Mouse (Mus musculus) forebrain, embryonic 15.5 days (tissue): Measurements from ENCODE around the gene Tapbp. TPM values are rescaled to one million over a fixed set of nuclear protein-coding genes. Genes with fewer than 3 reads are reported as not detected.
A peak's percentile ranks its signal among the peaks of the same experiment; 100 is the strongest.

Experiments
- ATAC-seq: fragments of 200-750 bp; cut with Nextera tagmentation; replicated peaks from 2 replicates; pipeline ENCODE4 v1.8.0; 2017; ENCODE audit warnings: mild to moderate bottlenecking, moderate TSS enrichment, moderate library complexity
- H3K27ac ChIP-seq: fragments of 300-500 bp; sonication (generic); replicated peaks from 2 replicates; pipeline ENCODE4 v1.5.1; 2015; ENCODE audit warnings: mild to moderate bottlenecking, inconsistent platforms
- H3K27me3 ChIP-seq: fragments of 300-500 bp; sonication (generic); 2 replicates; pipeline ENCODE4 v1.6.1; 2015; ENCODE audit warnings: inconsistent platforms
- H3K36me3 ChIP-seq: fragments of 300-500 bp; sonication (generic); 2 replicates; pipeline ENCODE4 v1.6.1; 2015; ENCODE audit warnings: mild to moderate bottlenecking, inconsistent platforms
- H3K4me1 ChIP-seq: fragments of 300-500 bp; sonication (generic); 2 replicates; pipeline ENCODE4 v1.6.1; 2015; ENCODE audit warnings: inconsistent platforms
- H3K4me2 ChIP-seq: fragments of 300-500 bp; sonication (generic); replicated peaks from 2 replicates; pipeline ENCODE4 v1.6.1; 2015; ENCODE audit warnings: mild to moderate bottlenecking, inconsistent platforms
- H3K4me3 ChIP-seq: fragments of 300-500 bp; sonication (generic); 2 replicates; pipeline ENCODE4 v1.5.1; 2015; ENCODE audit warnings: mild to moderate bottlenecking, inconsistent platforms
- H3K9ac ChIP-seq: fragments of 300-500 bp; sonication (generic); replicated peaks from 2 replicates; pipeline ENCODE4 v1.6.1; 2015; ENCODE audit warnings: mild to moderate bottlenecking, inconsistent platforms
- H3K9me3 ChIP-seq: fragments of 300-500 bp; sonication (generic); 2 replicates; pipeline ENCODE4 v1.6.1; 2016; ENCODE audit warnings: inconsistent platforms
- WGBS: fragments of 180-500 bp; shearing (Covaris S2); methylation state at CpG from one replicate; pipeline ENCODE4 v1.1.7; 2015; ENCODE audit warnings: mixed read lengths; 5-methylcytosine and 5-hydroxymethylcytosine counted together
- polyA plus RNA-seq: library from polyadenylated mRNA; unstranded; fragments of >200 nt; fragmentation: Nextera tagmentation; extraction: Ambion mirVana; gene quantifications from 2 replicates; pipeline ENCODE4 v1.2.1, GENCODE M21; 2015

Tapbp gene
- polyA plus RNA-seq, 1 experiment from 2014 or later, result 18.2 TPM

DNA sequence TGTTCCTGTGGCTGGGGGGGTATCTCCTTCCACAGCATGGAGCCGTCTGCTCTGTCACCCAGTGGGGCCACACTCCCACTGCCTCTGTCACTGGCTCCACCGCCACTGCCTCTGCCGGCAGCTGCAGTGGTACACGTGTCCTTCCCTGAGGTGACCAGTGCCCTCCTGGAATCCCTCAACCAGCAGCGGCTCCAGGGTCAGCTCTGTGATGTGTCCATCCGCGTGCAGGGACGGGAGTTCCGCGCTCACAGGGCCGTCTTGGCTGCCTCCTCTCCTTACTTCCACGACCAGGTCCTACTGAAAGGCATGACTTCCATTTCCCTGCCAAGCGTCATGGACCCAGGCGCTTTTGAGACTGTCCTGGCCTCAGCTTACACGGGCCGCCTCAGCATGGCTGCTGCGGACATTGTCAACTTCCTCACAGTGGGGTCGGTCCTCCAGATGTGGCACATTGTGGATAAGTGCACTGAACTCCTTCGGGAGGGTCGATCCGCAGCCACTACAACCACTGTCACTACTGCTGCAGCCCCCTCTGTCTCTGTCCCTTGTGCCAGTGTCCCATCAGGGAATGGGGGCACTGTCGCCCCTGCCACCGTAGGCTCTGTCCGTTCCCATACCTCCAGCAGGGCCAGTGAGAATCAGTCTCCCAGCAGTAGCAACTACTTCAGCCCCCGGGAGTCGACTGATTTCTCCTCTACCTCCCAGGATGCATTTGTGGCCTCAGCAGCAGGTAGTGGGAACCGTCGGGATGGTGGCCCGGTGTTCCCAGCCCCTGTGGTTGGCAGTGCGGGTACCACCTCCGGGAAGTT is 1.4 kb downstream of the Tapbp start:
- 74% methylated on average over 31 of the region's 31 CpGs for WGBS
- Histone ChIP-seq H3K4me3 (peak overlapping the region; percentile 59), H3K27ac (no peak overlapping the region), H3K9ac (peak overlapping the region; percentile 51), H3K4me2 (peak overlapping the region; percentile 73), H3K4me1 (peaks cover 47% of the 10 kb centered on the region), H3K9me3 (no peaks in the 10 kb centered on the region), H3K27me3 (no peaks in the 10 kb centered on the region), H3K36me3 (peaks cover 28% of the 10 kb centered on the region)
- no peak for ATAC-seq

- WGBS, result 86% methylated on average over 18 of the region's 18 CpGs
- no peak for ATAC-seq
These were observed 2.1 kb downstream of the Tapbp start for GRCm38 (mm10) chr17:33917656-33918292.

DNA sequence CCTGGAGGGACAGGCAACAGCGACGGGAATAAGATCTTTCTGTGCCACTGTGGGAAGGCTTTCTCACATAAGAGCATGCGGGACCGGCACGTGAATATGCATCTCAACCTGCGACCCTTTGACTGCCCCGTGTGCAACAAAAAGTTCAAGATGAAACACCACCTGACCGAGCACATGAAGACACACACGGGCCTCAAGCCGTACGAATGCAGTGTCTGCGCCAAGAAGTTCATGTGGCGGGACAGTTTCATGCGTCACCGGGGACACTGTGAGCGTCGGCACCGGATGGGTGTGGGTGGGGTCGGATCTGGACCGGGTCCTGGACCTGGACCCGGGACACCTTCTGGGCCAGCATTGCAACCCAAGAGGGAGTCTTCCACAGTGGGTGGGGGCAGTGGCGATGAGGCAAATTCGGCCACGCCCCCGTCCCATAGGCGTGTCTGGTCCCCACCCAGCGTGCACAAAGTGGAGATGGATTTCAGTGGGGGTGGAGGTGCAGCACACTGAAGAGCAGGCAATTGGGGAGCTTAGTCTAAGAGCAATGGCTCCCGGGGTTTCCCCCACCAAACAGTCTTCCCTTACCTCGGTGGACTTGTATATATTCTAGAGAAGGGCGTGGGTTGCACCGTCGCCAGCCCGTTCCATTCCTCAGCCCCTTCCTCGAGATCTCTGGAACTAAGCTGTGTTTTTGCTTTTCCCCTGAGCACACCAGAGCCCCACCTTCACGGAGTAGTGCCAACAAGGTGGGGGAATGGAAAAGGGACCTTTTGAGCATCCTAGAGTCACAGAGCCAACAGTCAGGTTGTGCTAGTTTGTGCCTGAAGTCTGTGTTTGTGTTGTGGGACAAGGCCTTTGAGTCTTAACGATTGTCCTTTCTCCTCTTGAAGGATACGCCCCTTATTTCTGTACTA is 2.8 kb downstream of the Tapbp start:
- Histone ChIP-seq H3K4me1 (peaks cover 44% of the 10 kb centered on the region), H3K27me3 (no peaks in the 10 kb centered on the region), H3K9ac (peak overlapping the region; percentile 53; the same call in 1 of the 2 replicates), H3K4me2 (peak overlapping the region; percentile 89; the same call in 1 of the 2 replicates), H3K9me3 (no peaks in the 10 kb centered on the region), H3K27ac (no peak overlapping the region), H3K36me3 (peaks cover 16% of the 10 kb centered on the region), H3K4me3 (peak overlapping the region; percentile 46)
- 60% methylated on average over 37 of the region's 37 CpGs for WGBS
- no peak for ATAC-seq

More at GRCm38 (mm10) chr17:33917656-33918292, 2.1 kb downstream of the Tapbp start:
- Histone ChIP-seq H3K9ac (no peak overlapping the region), H3K4me2 (no peak overlapping the region), H3K4me1 (peaks cover 44% of the 10 kb centered on the region), H3K27ac (no peak overlapping the region), H3K36me3 (peaks cover 22% of the 10 kb centered on the region), H3K27me3 (no peaks in the 10 kb centered on the region), H3K4me3 (0 out of 2 replicates have a peak overlapping the region, but pooled peaks have one; percentile 1), H3K9me3 (no peaks in the 10 kb centered on the region)

DNA sequence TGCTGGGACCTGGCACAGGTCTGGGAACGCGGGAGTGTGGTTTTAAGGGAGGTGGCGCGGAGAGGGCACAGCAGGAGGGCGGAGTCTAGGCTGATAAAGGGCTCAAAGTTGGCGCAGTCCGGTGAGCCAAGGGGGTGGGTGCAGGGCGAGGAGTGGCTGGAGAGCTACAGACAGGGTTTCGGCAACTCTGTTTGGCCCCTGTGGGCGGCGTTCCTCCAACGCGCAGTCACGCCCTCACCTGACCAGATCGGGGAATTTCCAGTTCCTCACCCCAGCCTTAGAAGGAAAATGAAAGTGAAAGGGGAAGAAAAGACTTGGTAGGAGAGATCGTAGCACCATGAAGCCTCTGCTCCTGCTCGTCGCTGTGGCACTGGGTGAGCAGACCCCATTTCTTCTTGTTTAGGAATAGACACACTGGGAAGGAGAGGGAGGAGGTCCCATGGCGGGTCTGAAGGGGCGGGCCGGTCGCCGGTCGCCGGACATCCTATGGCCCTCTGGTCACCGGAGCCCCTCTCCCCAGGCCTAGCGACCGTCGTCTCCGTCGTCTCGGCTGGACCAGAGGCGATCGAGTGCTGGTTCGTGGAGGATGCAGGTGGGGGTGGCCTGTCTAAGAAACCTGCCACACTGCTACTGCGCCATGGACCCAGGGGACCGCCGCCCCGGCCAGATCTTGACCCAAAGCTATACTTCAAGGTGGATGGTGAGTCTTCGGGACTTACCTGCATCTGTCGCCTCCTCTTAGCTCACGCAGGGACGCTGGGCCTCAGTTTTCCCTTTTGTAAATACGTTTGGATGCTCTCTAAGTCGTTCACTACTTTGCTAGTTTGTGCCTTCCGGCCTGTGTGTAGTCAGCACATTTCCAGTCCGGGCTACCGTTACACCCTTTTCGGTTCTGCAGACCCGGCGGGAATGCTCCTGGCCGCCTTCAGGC is 3.9 kb downstream of the Tapbp start:
- Histone ChIP-seq H3K9ac (peak overlapping the region; percentile 53), H3K27ac (peak overlapping the region; percentile 28), H3K4me1 (peaks cover 44% of the 10 kb centered on the region), H3K4me3 (peak overlapping the region; percentile 46), H3K9me3 (no peaks in the 10 kb centered on the region), H3K4me2 (peak overlapping the region; percentile 89), H3K36me3 (0 out of 2 replicates have a peak, but pooled peaks cover 6% of the 10 kb centered on the region), H3K27me3 (no peaks in the 10 kb centered on the region)
- under 1% methylated on average over 52 of the region's 52 CpGs for WGBS
- ATAC-seq, result no peak

- peak overlapping the region; percentile 89 for H3K4me2 ChIP-seq
- no peak overlapping the region; the same call in 1 of the 2 replicates for H3K27ac ChIP-seq
- WGBS, result under 1% methylated on average over 36 of the region's 36 CpGs
- no peaks in the 10 kb centered on the region for H3K27me3 ChIP-seq
- peak overlapping the region; percentile 46 for H3K4me3 ChIP-seq
- H3K4me1 ChIP-seq, result peaks cover 35% of the 10 kb centered on the region
- H3K9me3 ChIP-seq, result no peaks in the 10 kb centered on the region
- no peaks in the 10 kb centered on the region for H3K36me3 ChIP-seq
- peak overlapping the region; percentile 53 for H3K9ac ChIP-seq
- no peak for ATAC-seq
These were observed 4.8 kb downstream of the Tapbp start for GRCm38 (mm10) chr17:33920282-33921097.

- no peaks in the 10 kb centered on the region for H3K36me3 ChIP-seq
- H3K9ac ChIP-seq, result no peak overlapping the region
- 93% methylated on average over 7 of the region's 7 CpGs for WGBS
- H3K27me3 ChIP-seq, result no peaks in the 10 kb centered on the region
- H3K4me2 ChIP-seq, result 0 out of 2 replicates have a peak overlapping the region, but pooled peaks have one; percentile 89
- H3K4me3 ChIP-seq, result no peak overlapping the region
- no peak overlapping the region for H3K27ac ChIP-seq
- peaks cover 32% of the 10 kb centered on the region for H3K4me1 ChIP-seq
- no peaks in the 10 kb centered on the region for H3K9me3 ChIP-seq
- no peak for ATAC-seq
These were observed 5.7 kb downstream of the Tapbp start for GRCm38 (mm10) chr17:33921361-33921760.

- ATAC-seq, result no peak
- Histone ChIP-seq H3K9me3 (no peaks in the 10 kb centered on the region), H3K4me1 (peaks cover 21% of the 10 kb centered on the region), H3K4me2 (no peak overlapping the region), H3K4me3 (no peak overlapping the region), H3K9ac (no peak overlapping the region), H3K27ac (no peak overlapping the region), H3K36me3 (no peaks in the 10 kb centered on the region), H3K27me3 (no peaks in the 10 kb centered on the region)
- WGBS, result 88% methylated on average over 10 of the region's 10 CpGs
These were observed 9.0 kb downstream of the Tapbp start for GRCm38 (mm10) chr17:33924577-33925283.

DNA sequence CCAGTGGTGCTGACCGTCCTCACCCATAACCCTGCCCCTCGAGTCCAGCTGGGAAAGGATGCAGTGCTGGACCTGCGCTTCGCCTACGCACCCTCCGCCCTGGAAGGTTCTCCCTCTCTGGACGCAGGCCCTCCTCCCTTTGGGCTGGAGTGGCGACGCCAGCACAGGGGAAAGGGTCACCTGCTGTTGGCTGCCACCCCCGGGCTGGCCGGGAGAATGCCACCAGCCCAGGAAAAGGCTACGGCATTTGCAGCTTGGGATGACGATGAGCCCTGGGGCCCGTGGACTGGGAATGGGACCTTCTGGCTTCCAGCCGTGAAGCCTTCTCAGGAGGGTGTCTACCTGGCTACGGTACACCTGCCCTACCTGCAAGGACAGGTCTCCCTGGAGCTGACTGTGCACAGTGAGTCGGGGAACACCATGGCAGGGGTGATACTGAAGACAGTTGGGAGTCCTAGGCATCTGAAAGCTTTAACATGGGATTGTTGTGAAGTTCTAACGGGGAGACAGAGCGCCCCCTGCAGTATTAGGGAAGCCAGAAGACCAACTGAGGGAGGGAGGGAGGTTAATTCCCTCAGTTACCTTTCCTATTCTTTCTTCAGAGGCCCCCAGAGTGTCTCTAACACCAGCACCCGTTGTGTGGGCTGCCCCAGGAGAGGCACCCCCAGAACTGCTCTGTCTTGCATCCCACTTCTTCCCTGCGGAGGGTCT is 9.9 kb downstream of the Tapbp start:
- Histone ChIP-seq H3K27ac (no peak overlapping the region), H3K9ac (no peak overlapping the region), H3K4me1 (peaks cover 17% of the 10 kb centered on the region), H3K9me3 (no peaks in the 10 kb centered on the region), H3K4me3 (no peak overlapping the region), H3K27me3 (no peaks in the 10 kb centered on the region), H3K4me2 (no peak overlapping the region), H3K36me3 (no peaks in the 10 kb centered on the region)
- ATAC-seq, result no peak
- WGBS, result 83% methylated on average over 21 of the region's 21 CpGs

DNA sequence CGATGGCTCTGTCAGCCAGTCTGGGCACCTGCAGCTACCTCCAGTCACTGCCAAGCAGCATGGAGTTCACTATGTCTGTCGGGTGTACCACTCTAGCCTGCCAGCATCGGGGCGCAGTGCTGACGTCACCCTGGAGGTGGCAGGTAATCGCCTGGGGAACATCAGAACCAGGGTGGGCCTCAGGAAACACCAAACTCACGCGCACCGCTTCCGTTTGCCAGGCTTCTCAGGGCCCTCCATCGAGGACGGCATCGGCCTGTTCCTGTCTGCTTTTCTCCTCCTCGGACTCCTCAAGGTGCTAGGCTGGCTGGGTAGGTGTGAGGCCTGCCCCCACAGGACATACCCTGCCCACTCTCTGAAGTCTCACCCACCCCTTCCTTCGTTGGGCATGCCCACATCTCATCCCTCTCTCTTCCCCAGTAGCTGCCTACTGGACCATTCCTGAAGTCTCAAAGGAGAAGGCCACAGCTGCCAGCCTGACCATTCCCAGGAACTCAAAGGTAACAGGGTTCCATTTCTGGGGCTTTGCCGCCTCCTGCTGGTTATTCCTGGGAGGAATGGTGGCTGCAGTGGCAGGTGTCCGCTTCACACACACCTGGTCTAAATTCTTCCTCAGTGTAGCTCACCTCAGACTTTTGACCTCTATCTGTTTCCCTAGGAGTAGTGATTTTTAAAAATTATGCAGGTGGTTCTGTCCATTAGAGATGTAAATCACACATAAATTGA is 10.7 kb downstream of the Tapbp start:
- Histone ChIP-seq H3K36me3 (no peaks in the 10 kb centered on the region), H3K4me3 (no peak overlapping the region), H3K9me3 (no peaks in the 10 kb centered on the region), H3K4me1 (peaks cover 24% of the 10 kb centered on the region), H3K27me3 (no peaks in the 10 kb centered on the region), H3K9ac (no peak overlapping the region), H3K27ac (no peak overlapping the region), H3K4me2 (no peak overlapping the region)
- WGBS, result 79% methylated on average over 17 of the region's 17 CpGs
- ATAC-seq, result no peak
